Mouse (Mus musculus): Measurements from ENCODE around the gene Rspry1.
A peak's percentile ranks its signal among the peaks of the same experiment; 100 is the strongest.

Rspry1 gene

GRCm38 (mm10) chr8:94646165-94646564, 44.4 kb downstream of the Rspry1 start:
- DNase-seq (ENCODE audit: low read depth, low spot score): no peak
- Histone ChIP-seq H3K36me3 (ENCODE audit: control insufficient read depth, insufficient read depth, low read length, poor library complexity, severe bottlenecking) (peaks cover 11% of the 10 kb centered on the region; the same call in 1 of the 2 replicates), H3K27me3 (ENCODE audit: control insufficient read depth, insufficient read depth, low read length, poor library complexity, severe bottlenecking) (no peaks in the 10 kb centered on the region)

GRCm38 (mm10) chr8:94649496-94649895, 47.8 kb downstream of the Rspry1 start:
- H3K36me3 ChIP-seq (ENCODE audit: control insufficient read depth, insufficient read depth, low read length, poor library complexity, severe bottlenecking): peaks cover 14% of the 10 kb centered on the region; the same call in 1 of the 2 replicates
- no peaks in the 10 kb centered on the region for H3K27me3 ChIP-seq (ENCODE audit: control insufficient read depth, insufficient read depth, low read length, poor library complexity, severe bottlenecking)
- no peak for DNase-seq (ENCODE audit: low read depth, low spot score)

GRCm38 (mm10) chr8:94652951-94653350, 51.2 kb downstream of the Rspry1 start:
- Histone ChIP-seq H3K36me3 (ENCODE audit: control insufficient read depth, insufficient read depth, low read length, poor library complexity, severe bottlenecking) (peaks cover 9% of the 10 kb centered on the region; the same call in 1 of the 2 replicates), H3K27me3 (ENCODE audit: control insufficient read depth, insufficient read depth, low read length, poor library complexity, severe bottlenecking) (no peaks in the 10 kb centered on the region)

GRCm38 (mm10) chr8:94654994-94655393, 53.3 kb downstream of the Rspry1 start:
- no peak for DNase-seq (ENCODE audit: low read depth, low spot score)
- Histone ChIP-seq H3K27me3 (ENCODE audit: control insufficient read depth, insufficient read depth, low read length, poor library complexity, severe bottlenecking) (no peaks in the 10 kb centered on the region), H3K36me3 (ENCODE audit: control insufficient read depth, insufficient read depth, low read length, poor library complexity, severe bottlenecking) (peaks cover 8% of the 10 kb centered on the region)

More at GRCm38 (mm10) chr8:94652951-94653350, 51.2 kb downstream of the Rspry1 start:
- DNase-seq (ENCODE audit: low read depth, low spot score): no peak

- peak; percentile 11 for DNase-seq (ENCODE audit: low read depth, low spot score)
- peaks cover 6% of the 10 kb centered on the region for H3K36me3 ChIP-seq (ENCODE audit: control insufficient read depth, insufficient read depth, low read length, poor library complexity, severe bottlenecking)
- no peaks in the 10 kb centered on the region for H3K27me3 ChIP-seq (ENCODE audit: control insufficient read depth, insufficient read depth, low read length, poor library complexity, severe bottlenecking)
Observed at GRCm38 (mm10) chr8:94658031-94658430, 56.3 kb downstream of the Rspry1 start.

GRCm38 (mm10) chr8:94660418-94660817, 58.7 kb downstream of the Rspry1 start:
- DNase-seq (ENCODE audit: low read depth, low spot score): no peak
- Histone ChIP-seq H3K36me3 (ENCODE audit: control insufficient read depth, insufficient read depth, low read length, poor library complexity, severe bottlenecking) (peaks cover 4% of the 10 kb centered on the region), H3K27me3 (ENCODE audit: control insufficient read depth, insufficient read depth, low read length, poor library complexity, severe bottlenecking) (no peaks in the 10 kb centered on the region)

- no peak for DNase-seq (ENCODE audit: low read depth, low spot score)
- Histone ChIP-seq H3K27me3 (ENCODE audit: control insufficient read depth, insufficient read depth, low read length, poor library complexity, severe bottlenecking) (no peaks in the 10 kb centered on the region), H3K36me3 (ENCODE audit: control insufficient read depth, insufficient read depth, low read length, poor library complexity, severe bottlenecking) (no peaks in the 10 kb centered on the region)
Observed at GRCm38 (mm10) chr8:94664722-94665121, 63.0 kb downstream of the Rspry1 start.

GRCm38 (mm10) chr8:94666456-94667308, 64.9 kb downstream of the Rspry1 start, which contains the start of gene Arl2bp:
Gene Arl2bp, plus strand, starts transcription at chr8:94666600.
- DNase-seq (ENCODE audit: low read depth, low spot score): peak; percentile 96
- H3K27me3 ChIP-seq (ENCODE audit: control insufficient read depth, insufficient read depth, low read length, poor library complexity, severe bottlenecking): no peaks in the 10 kb centered on the region

GRCm38 (mm10) chr8:94674384-94674783, 72.6 kb downstream of the Rspry1 start:
- no peaks in the 10 kb centered on the region for H3K27me3 ChIP-seq (ENCODE audit: control insufficient read depth, insufficient read depth, low read length, poor library complexity, severe bottlenecking)
- no peak for DNase-seq (ENCODE audit: low read depth, low spot score)
- peaks cover 8% of the 10 kb centered on the region for H3K36me3 ChIP-seq (ENCODE audit: control insufficient read depth, insufficient read depth, low read length, poor library complexity, severe bottlenecking)

More at GRCm38 (mm10) chr8:94666456-94667308, 64.9 kb downstream of the Rspry1 start, which contains the start of gene Arl2bp:
- peaks cover 4% of the 10 kb centered on the region for H3K36me3 ChIP-seq (ENCODE audit: control insufficient read depth, insufficient read depth, low read length, poor library complexity, severe bottlenecking)

GRCm38 (mm10) chr8:94675923-94676322, 74.2 kb downstream of the Rspry1 start:
- no peaks in the 10 kb centered on the region for H3K27me3 ChIP-seq (ENCODE audit: control insufficient read depth, insufficient read depth, low read length, poor library complexity, severe bottlenecking)
- peaks cover 5% of the 10 kb centered on the region for H3K36me3 ChIP-seq (ENCODE audit: control insufficient read depth, insufficient read depth, low read length, poor library complexity, severe bottlenecking)
- no peak for DNase-seq (ENCODE audit: low read depth, low spot score)

- no peak for DNase-seq (ENCODE audit: low read depth, low spot score)
- H3K36me3 ChIP-seq (ENCODE audit: control insufficient read depth, insufficient read depth, low read length, poor library complexity, severe bottlenecking): peaks cover 4% of the 10 kb centered on the region
- H3K27me3 ChIP-seq (ENCODE audit: control insufficient read depth, insufficient read depth, low read length, poor library complexity, severe bottlenecking): no peaks in the 10 kb centered on the region
Observed at GRCm38 (mm10) chr8:94678582-94678981, 76.8 kb downstream of the Rspry1 start.

GRCm38 (mm10) chr8:94680414-94680813, 78.7 kb downstream of the Rspry1 start:
- Histone ChIP-seq H3K36me3 (ENCODE audit: control insufficient read depth, insufficient read depth, low read length, poor library complexity, severe bottlenecking) (no peaks in the 10 kb centered on the region), H3K27me3 (ENCODE audit: control insufficient read depth, insufficient read depth, low read length, poor library complexity, severe bottlenecking) (no peaks in the 10 kb centered on the region)
- no peak for DNase-seq (ENCODE audit: low read depth, low spot score)

GRCm38 (mm10) chr8:94682732-94683524, 81.2 kb downstream of the Rspry1 start:
- H3K36me3 ChIP-seq (ENCODE audit: control insufficient read depth, insufficient read depth, low read length, poor library complexity, severe bottlenecking): no peaks in the 10 kb centered on the region
- no peak for DNase-seq (ENCODE audit: low read depth, low spot score)
- no peaks in the 10 kb centered on the region for H3K27me3 ChIP-seq (ENCODE audit: control insufficient read depth, insufficient read depth, low read length, poor library complexity, severe bottlenecking)

- Histone ChIP-seq H3K36me3 (ENCODE audit: control insufficient read depth, insufficient read depth, low read length, poor library complexity, severe bottlenecking) (no peaks in the 10 kb centered on the region), H3K27me3 (ENCODE audit: control insufficient read depth, insufficient read depth, low read length, poor library complexity, severe bottlenecking) (no peaks in the 10 kb centered on the region)
- DNase-seq (ENCODE audit: low read depth, low spot score): no peak
Observed at GRCm38 (mm10) chr8:94684287-94684686, 82.5 kb downstream of the Rspry1 start.

GRCm38 (mm10) chr8:94685953-94686352, 84.2 kb downstream of the Rspry1 start:
- no peak for DNase-seq (ENCODE audit: low read depth, low spot score)
- Histone ChIP-seq H3K36me3 (ENCODE audit: control insufficient read depth, insufficient read depth, low read length, poor library complexity, severe bottlenecking) (no peaks in the 10 kb centered on the region), H3K27me3 (ENCODE audit: control insufficient read depth, insufficient read depth, low read length, poor library complexity, severe bottlenecking) (no peaks in the 10 kb centered on the region)

All from splenic B cell, adult 2 months (primary cell).